Mouse (Mus musculus) testis, postnatal 14 days (tissue): ENCODE measurements around the gene Ptpn13.

Experiments used
- DNase-seq: peaks from one replicate; pipeline ENCODE4 v3.0.0; 2021; ENCODE audit warnings: low spot score

Ptpn13 gene

DNA sequence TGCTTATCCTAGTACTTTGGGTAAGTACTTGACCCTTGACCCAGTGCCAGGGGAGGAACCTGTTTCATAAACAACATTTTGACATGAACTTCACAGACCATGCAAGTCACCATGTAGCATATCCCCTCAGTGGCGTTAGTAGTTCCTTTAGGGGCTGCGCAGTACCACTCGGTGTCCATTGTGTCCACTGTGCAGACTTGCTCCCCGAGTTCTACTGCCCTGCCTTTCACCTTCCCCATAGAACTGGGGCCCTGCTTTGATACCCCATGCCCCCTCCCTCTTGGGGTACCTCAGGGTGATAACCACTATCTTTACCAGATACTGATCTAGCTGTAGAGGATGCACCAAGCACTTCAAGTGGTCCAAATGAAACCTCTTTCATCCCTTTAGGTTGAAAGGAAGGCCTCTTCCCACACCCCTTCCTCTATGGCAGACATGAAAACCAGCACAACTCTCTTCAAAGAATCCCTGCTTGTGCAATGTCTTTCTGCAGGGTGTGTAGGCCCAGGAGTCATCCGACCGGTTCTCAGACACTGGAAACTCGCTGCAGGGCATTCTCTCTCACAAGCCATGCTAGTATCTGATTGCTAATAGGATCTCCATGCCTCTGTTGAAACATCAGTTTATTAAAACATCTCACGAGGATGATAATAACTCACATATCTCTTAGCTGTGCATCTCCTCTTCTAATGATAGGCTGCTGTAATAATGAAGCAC, 34.1 kb downstream of the Ptpn13 start:
- no peak for DNase-seq

DNA sequence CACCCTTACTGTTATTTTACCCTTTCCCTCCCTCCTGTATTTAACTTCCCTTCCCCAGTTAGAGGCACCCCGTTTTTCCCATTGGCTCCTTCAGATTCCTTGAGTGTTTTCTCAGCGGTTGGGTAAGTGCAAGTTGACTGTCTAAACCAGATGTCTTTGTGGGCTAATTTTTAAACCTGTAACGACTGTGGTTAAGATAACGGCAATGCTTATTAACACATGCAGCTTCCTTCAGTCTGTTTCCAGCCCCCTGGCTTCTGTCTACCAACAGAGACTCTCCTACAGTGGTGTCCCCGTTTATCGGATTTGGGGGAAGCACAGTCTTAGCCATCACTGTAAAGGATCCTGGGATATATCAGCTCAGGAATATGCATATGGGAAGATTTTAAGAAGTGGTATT, 35.9 kb downstream of the Ptpn13 start:
- no peak for DNase-seq

DNA sequence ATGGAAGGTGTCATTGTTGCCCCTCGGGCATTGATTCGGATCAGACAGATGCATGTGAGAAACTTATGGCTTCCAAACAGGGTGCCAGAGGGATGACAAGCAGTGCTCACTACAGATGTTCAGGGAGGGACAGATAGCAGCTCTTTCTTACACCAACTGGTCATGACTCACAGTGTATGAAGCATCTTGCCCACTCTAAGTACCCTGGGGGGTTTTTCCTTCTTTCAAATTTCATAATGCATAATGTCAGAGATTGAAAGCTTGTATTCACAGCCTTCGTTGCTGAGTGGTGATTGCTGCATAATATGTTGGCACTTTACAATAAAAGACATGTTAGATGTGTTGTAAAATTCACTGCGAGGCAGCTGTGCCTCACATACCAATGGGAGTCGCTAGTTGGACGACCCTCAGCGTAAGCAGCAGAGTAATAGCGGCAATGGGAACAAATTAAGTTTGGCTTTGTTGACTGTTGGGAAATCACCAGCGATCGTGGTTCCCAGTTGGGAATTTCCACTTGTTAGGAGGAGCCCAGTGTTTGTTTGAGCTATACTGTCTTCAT, 38.7 kb downstream of the Ptpn13 start:
- DNase-seq = no peak

DNA sequence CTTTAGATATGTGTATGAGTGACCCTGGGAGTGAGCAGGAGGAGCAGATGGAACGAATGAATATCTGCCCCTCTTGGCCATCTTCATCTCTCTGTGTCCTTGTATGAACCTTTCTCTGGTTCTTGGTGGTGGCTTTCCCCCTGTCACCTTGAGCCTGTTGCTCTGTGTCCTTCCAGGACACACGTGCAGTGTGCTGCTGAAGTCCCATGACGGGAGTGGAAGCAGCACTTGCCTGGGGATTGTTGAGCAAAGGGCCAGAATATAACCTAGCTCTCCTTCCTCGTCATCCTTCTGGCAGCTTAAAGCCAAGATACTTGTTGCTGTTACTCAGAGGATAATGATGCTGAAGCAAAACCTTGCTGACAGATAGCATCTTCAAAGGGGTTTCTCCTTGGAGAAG, 39.3 kb downstream of the Ptpn13 start:
- DNase-seq = no peak

DNA sequence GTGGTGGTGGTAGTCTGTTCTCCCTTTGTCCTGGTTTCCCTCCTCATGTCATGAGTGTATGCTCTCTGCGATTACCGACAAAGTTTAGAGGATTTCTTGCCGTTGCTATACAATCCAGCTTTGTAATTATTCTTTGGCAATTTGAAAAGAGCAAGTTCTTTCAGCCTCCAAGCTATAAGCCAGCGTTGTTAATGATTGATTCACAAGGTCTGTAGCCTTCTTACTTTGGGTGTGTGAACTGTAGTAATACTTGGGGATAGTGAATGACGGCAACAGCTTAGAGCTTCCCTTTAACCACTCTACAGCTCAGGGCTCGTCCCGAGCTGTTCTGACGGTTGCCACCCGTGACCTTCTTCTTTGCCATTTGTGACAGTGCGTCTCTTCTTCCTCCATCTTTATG, 39.8 kb downstream of the Ptpn13 start:
- no peak for DNase-seq

- DNase-seq = no peak
Observed at GRCm38 (mm10) chr5:103472670-103473069, 47.7 kb downstream of the Ptpn13 start.

- no peak for DNase-seq
Observed at GRCm38 (mm10) chr5:103473467-103474096, 48.6 kb downstream of the Ptpn13 start.

GRCm38 (mm10) chr5:103474259-103474658, 49.3 kb downstream of the Ptpn13 start:
- no peak for DNase-seq

GRCm38 (mm10) chr5:103475503-103475902, 50.5 kb downstream of the Ptpn13 start:
- no peak for DNase-seq

DNA sequence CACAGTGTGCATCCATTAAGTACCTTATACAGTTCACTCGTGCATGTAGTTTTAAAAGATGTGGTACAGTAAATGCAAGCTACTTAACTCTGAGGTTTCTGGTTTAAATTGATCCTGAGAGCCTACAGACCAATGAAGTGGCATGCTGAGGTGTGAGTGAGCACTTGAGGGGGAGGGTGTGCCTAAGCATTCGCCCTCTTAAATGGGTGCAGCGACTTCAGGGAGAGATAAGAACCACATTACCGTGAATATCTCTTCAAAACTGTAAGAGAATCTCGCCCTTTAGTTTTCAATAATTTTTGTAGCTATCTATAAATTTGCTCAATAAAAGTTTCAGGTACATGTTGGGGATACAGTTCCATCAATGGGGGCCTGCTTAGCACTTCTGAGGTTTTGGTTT, 54.5 kb downstream of the Ptpn13 start:
- DNase-seq = no peak

- DNase-seq = no peak
Observed at GRCm38 (mm10) chr5:103481222-103481621, 56.2 kb downstream of the Ptpn13 start.

DNA sequence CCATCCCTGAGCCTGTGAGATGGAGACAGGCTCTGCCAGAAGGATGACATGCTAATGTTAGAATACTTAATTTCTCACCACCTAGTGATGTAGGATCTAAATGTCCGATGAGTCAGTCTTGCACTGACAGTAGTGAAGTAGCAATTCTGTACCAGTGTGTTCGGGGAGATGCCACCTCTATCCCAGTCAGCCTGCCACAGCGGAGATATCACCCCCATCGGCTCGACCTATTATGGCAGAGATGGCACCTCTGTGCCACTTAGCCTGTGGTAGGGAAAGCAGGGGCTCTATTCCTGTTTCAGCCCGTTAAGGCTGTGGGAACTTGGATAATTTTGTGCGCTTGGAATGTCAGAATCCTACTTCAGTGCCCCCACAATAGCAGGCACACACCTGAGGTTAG, 62.0 kb downstream of the Ptpn13 start:
- no peak for DNase-seq

DNA sequence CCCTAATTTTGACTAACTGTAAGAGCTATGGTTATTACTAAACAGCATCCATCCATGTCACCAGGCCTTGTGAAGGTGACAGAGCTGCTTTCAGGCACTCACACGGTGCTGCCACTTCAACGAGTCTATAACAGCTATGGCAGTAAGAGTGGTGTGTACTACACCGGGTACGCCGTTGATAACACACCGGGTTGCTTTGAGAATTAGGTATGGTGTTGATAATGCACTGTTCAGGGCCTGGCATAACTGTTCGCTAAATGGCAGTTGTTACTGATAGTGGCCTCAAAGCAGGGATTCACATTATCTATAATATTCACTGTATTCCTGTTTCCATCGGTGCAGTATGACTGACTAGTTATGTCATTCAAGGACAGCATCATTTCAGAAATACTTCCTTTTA, 66.0 kb downstream of the Ptpn13 start:
- no peak for DNase-seq

DNA sequence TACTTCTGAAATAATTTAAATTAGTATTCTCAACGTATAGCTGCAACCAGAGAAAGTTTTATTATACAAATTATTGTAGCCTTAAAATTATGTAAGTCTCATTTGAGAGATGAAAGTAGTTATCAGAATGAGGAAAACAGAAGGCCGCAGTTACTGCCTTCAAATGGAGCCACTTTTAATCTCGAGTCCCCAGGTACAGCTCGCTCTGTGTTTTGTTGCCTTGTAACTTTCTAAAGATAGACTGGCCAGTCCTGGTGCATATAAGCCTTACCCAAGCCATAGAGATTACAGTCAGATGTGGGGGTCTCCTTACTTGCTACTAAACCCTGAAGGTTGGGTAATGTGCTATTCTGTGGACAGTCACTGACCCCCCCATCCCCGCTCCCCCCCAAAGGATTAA, 66.8 kb downstream of the Ptpn13 start:
- no peak for DNase-seq

- DNase-seq = no peak
Observed at GRCm38 (mm10) chr5:103497061-103497460, 72.1 kb downstream of the Ptpn13 start.

- no peak for DNase-seq
Observed at GRCm38 (mm10) chr5:103497480-103497879, 72.5 kb downstream of the Ptpn13 start.

DNA sequence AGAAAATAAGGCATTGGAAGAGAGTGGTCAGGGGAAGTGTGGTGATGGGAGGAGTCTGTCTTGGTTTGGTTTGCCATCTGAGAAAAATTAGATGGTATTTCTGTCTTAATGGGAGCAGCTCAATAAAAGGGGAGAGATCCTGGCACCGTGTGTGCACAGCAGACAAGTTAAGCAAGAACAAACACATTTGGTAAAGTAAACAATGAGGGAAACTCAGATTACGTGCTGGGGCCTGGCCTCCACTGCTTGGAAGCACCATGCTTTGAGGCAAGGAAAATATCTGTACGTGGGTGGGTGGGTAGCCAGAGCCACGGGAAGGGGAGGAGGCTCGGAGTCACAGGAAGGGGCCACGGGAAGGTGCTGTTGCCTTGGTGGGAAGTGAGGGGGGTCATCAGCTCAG, 74.3 kb downstream of the Ptpn13 start:
- DNase-seq = no peak

- no peak for DNase-seq
Observed at GRCm38 (mm10) chr5:103501076-103501475, 76.1 kb downstream of the Ptpn13 start.

GRCm38 (mm10) chr5:103501839-103502238, 76.8 kb downstream of the Ptpn13 start:
- DNase-seq = no peak

DNA sequence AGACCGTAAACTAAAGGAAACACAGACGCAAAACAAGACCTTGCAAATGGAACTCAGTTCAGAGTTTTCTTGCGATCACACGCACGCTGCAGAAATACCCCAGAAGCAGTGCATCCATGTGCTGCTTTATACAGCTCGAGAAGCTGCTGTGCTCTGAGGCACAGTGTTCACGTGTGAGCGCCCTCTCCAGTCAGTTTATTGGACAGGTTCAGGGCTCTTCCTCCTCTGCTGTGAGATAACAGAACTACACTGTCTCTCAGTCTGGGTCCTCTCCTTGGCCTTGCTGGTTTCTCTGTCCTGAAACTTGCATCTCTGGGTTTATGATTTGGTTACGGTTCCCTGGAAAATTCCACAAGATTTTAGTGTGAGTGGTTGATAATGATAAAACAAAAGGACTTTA, 88.2 kb downstream of the Ptpn13 start:
- DNase-seq = no peak

- DNase-seq = no peak
Observed at GRCm38 (mm10) chr5:103514441-103514840, 89.4 kb downstream of the Ptpn13 start.

GRCm38 (mm10) chr5:103515876-103516275, 90.9 kb downstream of the Ptpn13 start:
- no peak for DNase-seq

DNA sequence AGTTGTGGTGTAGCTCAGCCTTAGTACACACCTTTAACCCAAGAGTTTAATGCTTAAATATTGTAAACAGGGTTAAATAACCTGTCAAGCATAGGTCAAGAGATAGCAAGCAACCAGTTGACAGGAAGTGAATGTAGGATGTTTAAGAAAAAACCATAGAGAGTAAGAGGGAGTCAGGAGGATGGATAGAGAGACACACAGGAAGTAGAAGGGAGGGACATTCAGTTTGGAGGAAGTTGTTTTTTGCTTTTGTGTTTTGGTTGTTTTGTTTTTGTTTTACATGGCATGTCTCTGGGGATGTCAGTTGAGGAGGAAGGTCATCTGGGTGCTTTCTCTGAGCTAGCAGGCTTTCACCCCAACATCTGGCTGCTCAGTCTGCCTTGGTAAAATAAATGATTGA, 91.6 kb downstream of the Ptpn13 start:
- no peak for DNase-seq

DNA sequence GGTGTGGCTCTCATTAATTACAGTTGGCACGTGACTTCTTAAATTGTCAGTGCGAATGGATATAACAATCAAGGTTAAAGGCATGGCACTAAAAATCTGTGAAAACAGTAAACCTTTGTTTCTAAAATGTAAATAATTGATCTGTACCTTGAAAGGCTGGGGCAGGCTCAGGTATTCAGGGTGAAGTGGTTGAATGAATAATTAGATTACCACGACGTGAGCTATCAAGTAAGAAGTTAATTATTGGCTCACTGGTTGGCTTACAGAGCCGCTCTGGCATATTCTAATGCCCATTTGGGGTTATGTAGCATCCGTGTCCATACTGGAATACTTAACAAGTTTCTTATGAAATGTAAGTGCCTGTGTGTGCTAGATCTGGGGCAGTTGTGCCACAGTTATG, 92.6 kb downstream of the Ptpn13 start:
- no peak for DNase-seq
